Mouse (Mus musculus) forebrain, postnatal 0 days (tissue): ENCODE measurements around the gene Cnot4. TPM values are rescaled to one million over a fixed set of nuclear protein-coding genes. Genes with fewer than 3 reads are reported as not detected.

ENCODE experiments used
- ATAC-seq: fragments of 200-750 bp; cut with Nextera tagmentation; 2 replicates; pipeline ENCODE4 v1.8.0; 2017; ENCODE audit warnings: mild to moderate bottlenecking, moderate library complexity
- DNase-seq: peaks from one replicate; pipeline ENCODE4 v3.0.0-alpha.2; 2015
- H3K27ac ChIP-seq: fragments of 300-500 bp; sonication (generic); 2 replicates; pipeline ENCODE4 v1.5.1; 2014; ENCODE audit warnings: low read depth, mild to moderate bottlenecking, antibody characterized with exemption, low read length, moderate library complexity, mixed read lengths
- H3K27me3 ChIP-seq: fragments of 300-500 bp; sonication (generic); 2 replicates; pipeline ENCODE4 v1.6.1; 2014; ENCODE audit warnings: mild to moderate bottlenecking, low read length, mixed read lengths; ENCODE audit not compliant: insufficient read depth
- H3K36me3 ChIP-seq: fragments of 300-500 bp; sonication (generic); 2 replicates; pipeline ENCODE4 v1.6.1; 2014; ENCODE audit warnings: mild to moderate bottlenecking, moderate library complexity; ENCODE audit not compliant: insufficient read depth
- H3K4me1 ChIP-seq: fragments of 300-500 bp; sonication (generic); 2 replicates; pipeline ENCODE4 v1.6.1; 2014; ENCODE audit warnings: antibody characterized with exemption; ENCODE audit not compliant: insufficient read depth
- H3K4me2 ChIP-seq: fragments of 300-500 bp; sonication (generic); 2 replicates; pipeline ENCODE4 v1.6.1; 2014; ENCODE audit warnings: low read depth, mild to moderate bottlenecking, moderate library complexity
- H3K4me3 ChIP-seq: fragments of 300-500 bp; sonication (generic); 2 replicates; pipeline ENCODE4 v1.5.1; 2014; ENCODE audit warnings: low read depth, low read length, mixed read lengths
- H3K9ac ChIP-seq: fragments of 300-500 bp; sonication (generic); 2 replicates; pipeline ENCODE4 v1.6.1; 2014; ENCODE audit warnings: mild to moderate bottlenecking
- H3K9me3 ChIP-seq: fragments of 300-500 bp; sonication (generic); 2 replicates; pipeline ENCODE4 v1.6.1; 2016; ENCODE audit warnings: low read length
- CTCF ChIP-seq: sonication (generic); IDR thresholded peaks from 2 replicates; pipeline ENCODE4 v1.5.1; 2016; ENCODE audit warnings: antibody characterized with exemption, control low read depth, low read depth
- WGBS: fragments of 180-500 bp; shearing (Covaris S2); extraction: QIAGEN DNeasy Blood & Tissue Kit; methylation state at CpG from one replicate; pipeline ENCODE4 v1.1.7; 2014; 5-methylcytosine and 5-hydroxymethylcytosine counted together
- polyA plus RNA-seq: library from polyadenylated mRNA; unstranded; fragments of >200 nt; fragmentation: Nextera tagmentation; extraction: Ambion mirVana; gene quantifications from 2 replicates; pipeline ENCODE4 v1.2.1, GENCODE M21; 2015
- total RNA-seq: library from RNA; depleted of rRNA; stranded (reverse); fragments of >200 nt; gene quantifications from 2 replicates; pipeline ENCODE4 v1.2.3, GENCODE M21; 2014; rRNA removed

The Cnot4 gene
- total and polyA plus RNA-seq, 2 experiments from 2014 or later = 25.5 to 30.9 TPM

DNA sequence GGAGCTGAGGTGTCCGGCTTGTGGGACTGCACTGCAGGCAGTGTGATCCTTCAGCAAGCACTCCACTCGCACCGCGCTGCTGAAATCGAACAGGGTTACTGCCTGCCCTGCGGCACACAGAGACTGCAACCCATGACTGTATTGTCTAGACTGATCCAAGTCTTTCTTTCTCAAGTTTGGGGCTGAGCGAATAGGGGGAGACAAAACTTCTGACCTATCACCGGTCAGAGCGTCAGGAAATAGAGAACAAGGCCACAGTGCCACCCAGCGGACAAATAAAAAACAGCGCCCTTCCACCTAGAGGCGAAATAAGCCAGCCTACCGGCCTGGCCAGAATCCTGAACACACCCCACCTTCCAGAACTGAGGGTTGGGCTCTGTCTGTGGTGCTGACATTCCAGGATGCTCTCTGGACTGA lies 138.3 kb downstream of the Cnot4 start:
- H3K4me3 ChIP-seq = no peak overlapping the region

DNA sequence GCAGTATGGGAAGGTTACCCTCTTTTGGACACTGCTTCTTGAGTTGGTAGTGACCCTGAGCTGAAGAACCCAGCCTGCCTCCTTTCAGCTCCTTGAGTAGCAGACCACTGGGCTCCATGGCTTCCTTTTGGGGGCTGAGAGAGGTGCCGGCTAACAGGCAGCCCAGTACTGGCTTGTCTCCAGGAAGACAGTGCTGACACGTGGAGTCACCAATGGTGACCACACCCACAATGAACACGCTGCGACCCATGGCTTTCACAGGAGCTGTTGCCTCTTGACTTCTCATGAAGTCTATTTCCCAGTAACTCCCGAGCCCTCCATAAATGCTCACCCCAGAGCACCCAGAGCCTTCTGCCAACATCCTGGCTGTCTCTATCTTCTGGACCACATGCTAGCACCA lies 138.8 kb downstream of the Cnot4 start:
- H3K4me2 ChIP-seq = no peak overlapping the region
- no peaks in the 10 kb centered on the region for H3K4me1 ChIP-seq
- H3K4me3 ChIP-seq = no peak overlapping the region
- H3K27me3 ChIP-seq = no peaks in the 10 kb centered on the region
- H3K36me3 ChIP-seq = no peaks in the 10 kb centered on the region
- H3K9ac ChIP-seq = no peak overlapping the region
- WGBS = 70% methylated on average over 5 of the region's 5 CpGs
- ATAC-seq (no peak), DNase-seq (no peak)
- no peak for TF ChIP-seq CTCF
- no peaks in the 10 kb centered on the region for H3K9me3 ChIP-seq
- H3K27ac ChIP-seq = no peak overlapping the region

More for the DNA sequence above, 138.3 kb downstream of the Cnot4 start:
- H3K4me1 ChIP-seq = no peaks in the 10 kb centered on the region
- no peaks in the 10 kb centered on the region for H3K27me3 ChIP-seq
- H3K27ac ChIP-seq = no peak overlapping the region
- WGBS = 4% methylated on average over 13 of the region's 13 CpGs
- H3K9ac ChIP-seq = no peak overlapping the region
- TF ChIP-seq CTCF = peak; percentile 89
- no peaks in the 10 kb centered on the region for H3K36me3 ChIP-seq
- H3K4me2 ChIP-seq = peak overlapping the region; percentile 19
- DNase-seq = peak; percentile 85
- ATAC-seq = peak; percentile 71
- H3K9me3 ChIP-seq = no peaks in the 10 kb centered on the region

DNA sequence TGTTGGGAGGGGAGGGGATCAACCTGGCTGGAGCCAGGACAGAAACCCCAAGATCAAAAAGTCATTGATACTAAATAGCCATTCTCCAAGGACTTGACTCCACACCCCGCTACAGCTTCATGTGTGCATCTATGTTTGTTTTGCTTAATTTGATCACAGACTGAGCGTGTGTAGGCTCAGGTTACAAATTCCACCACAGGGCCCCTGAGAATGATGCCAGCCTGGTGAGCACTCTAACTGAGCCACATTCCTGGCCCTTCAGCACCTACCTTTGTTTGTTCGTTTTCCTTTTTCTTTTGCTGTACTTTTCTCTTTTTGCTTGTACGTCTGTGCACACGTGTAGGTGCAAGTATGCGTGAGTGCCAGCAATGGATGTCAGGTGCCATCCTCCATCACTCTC lies 144.3 kb downstream of the Cnot4 start:
- Histone ChIP-seq H3K4me1 (no peaks in the 10 kb centered on the region), H3K9me3 (no peaks in the 10 kb centered on the region), H3K27me3 (no peaks in the 10 kb centered on the region), H3K9ac (no peak overlapping the region), H3K4me3 (no peak overlapping the region), H3K27ac (no peak overlapping the region), H3K4me2 (no peak overlapping the region), H3K36me3 (no peaks in the 10 kb centered on the region)
- ATAC-seq (no peak), DNase-seq (no peak)
- no peak for TF ChIP-seq CTCF
- 75% methylated on average over 6 of the region's 6 CpGs for WGBS

DNA sequence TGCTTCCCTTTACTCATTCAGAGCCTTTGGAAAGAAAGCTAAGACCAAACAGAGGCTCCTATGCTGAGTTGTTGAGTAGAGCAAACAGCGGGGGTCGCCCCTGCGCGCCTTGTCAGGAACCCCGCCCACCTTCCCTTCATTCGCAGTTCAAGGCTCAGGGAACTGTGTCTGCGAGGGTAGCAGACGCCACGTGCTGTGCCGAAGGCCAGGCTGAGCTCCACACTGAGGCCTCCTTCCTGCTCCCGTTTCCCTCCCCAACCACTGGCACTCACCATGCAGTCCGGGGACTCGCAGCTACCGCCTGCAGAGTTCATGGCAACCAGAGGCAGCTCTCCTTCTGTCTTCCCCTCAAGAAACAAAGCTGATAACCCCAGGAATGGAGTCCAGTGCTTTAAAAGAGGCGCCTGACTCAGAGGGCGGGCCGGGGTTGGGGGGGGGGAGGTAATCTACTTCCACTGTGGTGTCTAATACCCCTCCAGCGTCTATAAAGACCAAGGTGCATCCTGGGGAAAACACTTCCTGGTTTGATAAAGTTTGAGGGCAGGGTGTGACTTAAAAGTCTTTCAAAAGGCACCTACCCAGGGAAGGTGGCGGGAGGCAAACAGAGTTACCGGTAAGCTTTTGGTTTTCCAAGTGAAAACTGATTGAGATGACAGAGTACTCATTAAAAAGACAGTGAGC lies 145.3 kb downstream of the Cnot4 start, which contains the start of gene Slc23a4:
Gene Slc23a4 (minus strand): TSS at position 324 of the 681 bp plus-strand sequence.
- Histone ChIP-seq H3K4me2 (peak within 1 kb of the TSS; percentile 28; the same call in 1 of the 2 replicates), H3K4me1 (no peaks in the 10 kb centered on the region), H3K9me3 (no peaks in the 10 kb centered on the region), H3K36me3 (no peaks in the 10 kb centered on the region), H3K9ac (no peak within 1 kb of the TSS), H3K27ac (no peak within 1 kb of the TSS), H3K4me3 (no peak within 1 kb of the TSS), H3K27me3 (no peaks in the 10 kb centered on the region)
- DNase-seq = no peak
- no peak for TF ChIP-seq CTCF
- ATAC-seq = peak; percentile 38; the same call in 1 of the 2 replicates
- WGBS = 12% methylated on average over 20 of the region's 20 CpGs

DNA sequence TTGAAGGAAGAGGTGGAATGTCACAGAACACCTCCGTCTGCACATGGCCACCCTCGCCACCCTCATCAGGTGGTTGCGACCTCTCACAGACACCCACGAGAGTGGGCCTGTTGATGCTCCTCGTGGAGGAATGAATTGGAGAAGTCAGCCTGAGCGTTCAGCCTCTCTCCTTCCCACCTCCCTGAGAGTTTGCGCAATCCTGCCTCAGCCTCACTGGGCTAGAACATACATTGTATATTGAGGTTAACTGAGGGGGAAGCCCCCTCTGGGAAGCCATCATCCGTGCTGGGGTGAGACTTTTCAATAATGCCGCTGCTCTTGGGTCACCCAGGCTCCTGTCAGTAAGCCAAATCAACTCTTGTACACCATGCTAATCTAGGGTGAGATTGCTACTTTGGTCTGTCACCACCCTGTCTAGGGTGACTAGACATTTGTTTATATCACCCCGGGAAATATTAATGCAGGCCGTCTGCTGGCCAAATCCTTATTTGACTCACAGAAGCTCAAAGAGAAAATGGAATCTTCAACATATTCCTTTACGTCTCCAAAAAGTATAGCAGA lies 146.4 kb downstream of the Cnot4 start:
- Histone ChIP-seq H3K9ac (no peak overlapping the region), H3K36me3 (no peaks in the 10 kb centered on the region), H3K27ac (no peak overlapping the region), H3K4me1 (no peaks in the 10 kb centered on the region), H3K27me3 (no peaks in the 10 kb centered on the region), H3K9me3 (no peaks in the 10 kb centered on the region), H3K4me3 (no peak overlapping the region), H3K4me2 (no peak overlapping the region)
- ATAC-seq (no peak), DNase-seq (no peak)
- 88% methylated on average over 12 of the region's 12 CpGs for WGBS
- TF ChIP-seq CTCF = no peak

DNA sequence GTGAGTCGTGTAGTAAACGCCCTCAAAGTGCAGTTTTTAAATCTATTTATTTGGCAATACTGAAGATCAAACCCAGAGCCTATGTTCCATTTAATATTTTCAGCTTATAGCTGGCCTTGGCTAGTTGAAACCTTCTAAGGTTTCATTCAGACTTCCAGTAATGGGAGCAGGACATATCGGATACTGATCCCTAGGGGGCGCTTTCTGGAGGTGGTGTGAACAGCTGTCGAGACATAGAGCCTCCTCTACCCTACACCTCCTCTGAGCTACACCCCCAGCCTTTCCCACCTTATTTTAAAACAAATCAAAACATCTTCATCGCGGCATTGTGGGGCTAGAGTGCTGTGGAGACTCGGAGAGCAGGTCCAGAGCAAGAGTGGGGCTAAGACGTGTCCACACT lies 152.9 kb downstream of the Cnot4 start:
- H3K9me3 ChIP-seq = no peaks in the 10 kb centered on the region
- DNase-seq (no peak), ATAC-seq (no peak)
- H3K36me3 ChIP-seq = no peaks in the 10 kb centered on the region
- H3K27ac ChIP-seq = no peak overlapping the region
- H3K27me3 ChIP-seq = no peaks in the 10 kb centered on the region
- no peak for TF ChIP-seq CTCF
- H3K4me2 ChIP-seq = no peak overlapping the region
- H3K4me3 ChIP-seq = no peak overlapping the region
- 71% methylated on average over 9 of the region's 9 CpGs for WGBS
- H3K9ac ChIP-seq = no peak overlapping the region
- H3K4me1 ChIP-seq = no peaks in the 10 kb centered on the region

DNA sequence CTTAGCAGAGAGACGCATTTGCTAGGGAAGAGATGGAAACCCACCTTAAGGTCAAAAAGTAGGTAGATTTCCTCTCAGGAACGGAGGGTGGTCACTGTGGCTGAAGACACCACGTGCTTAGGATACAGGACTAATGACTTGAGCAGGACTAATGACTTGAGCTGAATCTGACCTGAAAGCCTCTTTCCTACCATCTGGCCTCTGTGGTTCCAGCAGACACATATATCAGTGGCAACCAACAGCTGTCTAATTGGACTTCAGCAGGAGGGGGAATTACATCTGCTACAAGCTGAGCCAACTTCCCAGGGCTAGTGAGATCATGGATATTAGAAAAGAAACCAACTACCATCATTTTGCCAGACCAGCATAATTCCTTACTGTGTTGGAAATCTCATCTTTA lies 154.2 kb downstream of the Cnot4 start:
- 83% methylated on average over 3 of the region's 3 CpGs for WGBS
- Histone ChIP-seq H3K4me3 (no peak overlapping the region), H3K4me1 (no peaks in the 10 kb centered on the region), H3K27ac (no peak overlapping the region), H3K27me3 (no peaks in the 10 kb centered on the region), H3K4me2 (no peak overlapping the region), H3K9me3 (no peaks in the 10 kb centered on the region), H3K36me3 (no peaks in the 10 kb centered on the region), H3K9ac (no peak overlapping the region)
- TF ChIP-seq CTCF = no peak
- ATAC-seq (no peak), DNase-seq (no peak)

Other genes with a start within 250 kb of the Cnot4 start
- gene Wdr91, start 222.8 kb downstream of the Cnot4 start, total RNA-seq = 28.4 and 37.3 TPM in 2 replicates
- 11.8 and 14.6 TPM in 2 replicates for gene Wdr91, start 222.8 kb downstream of the Cnot4 start, polyA plus RNA-seq
- gene Stra8, start 213.6 kb downstream of the Cnot4 start, total RNA-seq = not detected in 2 replicates
- not detected in 2 replicates for gene Stra8, start 213.6 kb downstream of the Cnot4 start, polyA plus RNA-seq
- gene Slc23a4, start 145.3 kb downstream of the Cnot4 start, total RNA-seq = 1.1 and 1.9 TPM in 2 replicates
- 0.48 and 0.52 TPM in 2 replicates for gene Slc23a4, start 145.3 kb downstream of the Cnot4 start, polyA plus RNA-seq
- gene Nup205, start 43.7 kb upstream of the Cnot4 start, total RNA-seq = 50.6 and 55.3 TPM in 2 replicates
- gene Nup205, start 43.7 kb upstream of the Cnot4 start, polyA plus RNA-seq = 9.7 and 10.7 TPM in 2 replicates
- 11.2 and 17.8 TPM in 2 replicates for gene Slc13a4, start 174.4 kb upstream of the Cnot4 start, total RNA-seq
- gene Slc13a4, start 174.4 kb upstream of the Cnot4 start, polyA plus RNA-seq = 13.3 and 14.3 TPM in 2 replicates
- 0.86 and 2.4 TPM in 2 replicates for gene Fam180a, start 192.4 kb upstream of the Cnot4 start, total RNA-seq
- 3.0 and 4.7 TPM in 2 replicates for gene Fam180a, start 192.4 kb upstream of the Cnot4 start, polyA plus RNA-seq